Mouse (Mus musculus) fibroblast of lung, adult 2 months (primary cell): ENCODE results near the gene Polr2h.
"Not testable (repeated sequence)": the region's sequence is repeated elsewhere in the genome, so short reads cannot be mapped to it uniquely, and the experiment has no call there.

Experiments
- DNase-seq: peaks from one replicate; pipeline ENCODE4 v3.0.0-alpha.2; 2011; ENCODE audit warnings: low read depth

Gene Polr2h

GRCm38 (mm10) chr16:20717181-20717977 is at the start of gene Polr2h, which contains the start of gene Clcn2:
Polr2h (plus strand) TSS chr16:20717665.
Clcn2 (minus strand) TSS chr16:20717746.
- peak; percentile 94 for DNase-seq

- DNase-seq, result not testable (repeated sequence)
Measured at GRCm38 (mm10) chr16:20668013-20668412, 49.5 kb upstream of the Polr2h start, which contains the start of gene Eif4g1. Eif4g1 (plus strand) TSS chr16:20668313.

GRCm38 (mm10) chr16:20670291-20670690 is 47.2 kb upstream of the Polr2h start:
- DNase-seq, result no peak

- no peak for DNase-seq
Measured at GRCm38 (mm10) chr16:20671886-20672285, 45.6 kb upstream of the Polr2h start.

- peak; percentile 90 for DNase-seq
Measured at GRCm38 (mm10) chr16:20672500-20672902, 45.0 kb upstream of the Polr2h start.

GRCm38 (mm10) chr16:20672965-20673705 is 44.3 kb upstream of the Polr2h start:
- DNase-seq, result no peak

- DNase-seq, result no peak
Measured at GRCm38 (mm10) chr16:20673706-20674303, 43.7 kb upstream of the Polr2h start.

- DNase-seq, result no peak
Measured at GRCm38 (mm10) chr16:20675213-20675612, 42.3 kb upstream of the Polr2h start.

GRCm38 (mm10) chr16:20676702-20677101 is 40.8 kb upstream of the Polr2h start:
- DNase-seq, result no peak

GRCm38 (mm10) chr16:20677380-20677779 is 40.1 kb upstream of the Polr2h start:
- DNase-seq, result no peak

- peak; percentile 86 for DNase-seq
Measured at GRCm38 (mm10) chr16:20677974-20678675, 39.3 kb upstream of the Polr2h start.

- no peak for DNase-seq
Measured at GRCm38 (mm10) chr16:20690774-20691173, 26.7 kb upstream of the Polr2h start.

- DNase-seq, result no peak
Measured at GRCm38 (mm10) chr16:20691617-20692016, 25.8 kb upstream of the Polr2h start.

GRCm38 (mm10) chr16:20692241-20692965 is 25.1 kb upstream of the Polr2h start:
- no peak for DNase-seq

GRCm38 (mm10) chr16:20693111-20693701 is 24.3 kb upstream of the Polr2h start, which contains the start of gene Fam131a:
Fam131a (plus strand) TSS chr16:20693241.
- no peak for DNase-seq

- DNase-seq, result no peak
Measured at GRCm38 (mm10) chr16:20694781-20695180, 22.7 kb upstream of the Polr2h start.

- no peak for DNase-seq
Measured at GRCm38 (mm10) chr16:20695622-20696323, 21.7 kb upstream of the Polr2h start.

GRCm38 (mm10) chr16:20699266-20699665 is 18.2 kb upstream of the Polr2h start:
- no peak for DNase-seq

GRCm38 (mm10) chr16:20700036-20700435 is 17.4 kb upstream of the Polr2h start:
- no peak for DNase-seq

- DNase-seq, result no peak
Measured at GRCm38 (mm10) chr16:20701316-20701715, 16.1 kb upstream of the Polr2h start.
